Mouse (Mus musculus): Measurements from ENCODE around the gene L3hypdh. TPM values are rescaled to one million over a fixed set of nuclear protein-coding genes. Genes with fewer than 3 reads are reported as not detected.

Gene L3hypdh
- polyA plus RNA-seq (2012; rRNA removed): 11.4 and 12.2 TPM in 2 replicates

DNA sequence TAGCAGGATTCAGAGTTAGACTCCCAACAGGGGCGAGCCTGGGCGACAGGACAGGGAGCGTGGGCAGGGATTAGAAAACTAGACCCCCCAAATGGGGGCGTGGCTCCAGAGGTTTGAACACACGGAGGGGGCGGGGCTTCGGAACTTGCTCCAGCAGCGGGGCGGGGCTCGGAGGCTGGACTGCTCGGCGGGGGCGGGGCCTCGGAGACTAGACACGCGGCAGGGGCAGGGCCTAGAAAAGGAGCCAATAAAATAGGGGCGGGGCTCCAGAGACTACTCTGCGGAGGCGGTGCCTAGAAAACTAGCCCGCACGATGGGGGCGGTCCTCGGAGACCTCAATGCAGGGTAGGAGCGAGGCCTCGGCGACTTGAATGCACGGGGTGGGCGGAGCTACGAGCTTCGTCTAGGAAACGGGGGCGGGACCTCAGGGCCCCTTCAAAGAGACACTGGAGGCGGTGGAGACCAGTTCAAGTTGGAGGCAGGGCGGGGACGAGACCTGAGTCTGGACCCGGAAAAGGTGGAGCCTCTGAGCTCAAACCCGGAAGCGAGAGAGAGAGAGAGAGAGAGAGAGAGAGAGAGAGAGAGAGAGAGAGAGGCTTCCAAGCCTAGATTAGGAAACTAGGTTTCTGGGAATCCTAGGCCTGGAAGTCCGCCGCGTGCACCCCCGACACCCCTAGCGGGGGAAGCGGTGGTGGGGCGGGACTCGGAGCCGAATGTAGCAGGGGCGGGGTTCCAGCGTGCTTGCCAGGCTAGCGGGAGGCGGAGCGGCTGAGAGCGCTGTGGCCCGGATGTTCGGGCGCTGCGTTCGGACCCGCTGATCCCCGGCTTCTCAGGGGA is at the start of gene L3hypdh, which contains the start of gene Jkamp:
TSS of gene L3hypdh (minus strand) at position 111 of the 837 bp plus-strand sequence.
TSS of gene Jkamp (plus strand) at position 261 of the 837 bp plus-strand sequence.

DNA sequence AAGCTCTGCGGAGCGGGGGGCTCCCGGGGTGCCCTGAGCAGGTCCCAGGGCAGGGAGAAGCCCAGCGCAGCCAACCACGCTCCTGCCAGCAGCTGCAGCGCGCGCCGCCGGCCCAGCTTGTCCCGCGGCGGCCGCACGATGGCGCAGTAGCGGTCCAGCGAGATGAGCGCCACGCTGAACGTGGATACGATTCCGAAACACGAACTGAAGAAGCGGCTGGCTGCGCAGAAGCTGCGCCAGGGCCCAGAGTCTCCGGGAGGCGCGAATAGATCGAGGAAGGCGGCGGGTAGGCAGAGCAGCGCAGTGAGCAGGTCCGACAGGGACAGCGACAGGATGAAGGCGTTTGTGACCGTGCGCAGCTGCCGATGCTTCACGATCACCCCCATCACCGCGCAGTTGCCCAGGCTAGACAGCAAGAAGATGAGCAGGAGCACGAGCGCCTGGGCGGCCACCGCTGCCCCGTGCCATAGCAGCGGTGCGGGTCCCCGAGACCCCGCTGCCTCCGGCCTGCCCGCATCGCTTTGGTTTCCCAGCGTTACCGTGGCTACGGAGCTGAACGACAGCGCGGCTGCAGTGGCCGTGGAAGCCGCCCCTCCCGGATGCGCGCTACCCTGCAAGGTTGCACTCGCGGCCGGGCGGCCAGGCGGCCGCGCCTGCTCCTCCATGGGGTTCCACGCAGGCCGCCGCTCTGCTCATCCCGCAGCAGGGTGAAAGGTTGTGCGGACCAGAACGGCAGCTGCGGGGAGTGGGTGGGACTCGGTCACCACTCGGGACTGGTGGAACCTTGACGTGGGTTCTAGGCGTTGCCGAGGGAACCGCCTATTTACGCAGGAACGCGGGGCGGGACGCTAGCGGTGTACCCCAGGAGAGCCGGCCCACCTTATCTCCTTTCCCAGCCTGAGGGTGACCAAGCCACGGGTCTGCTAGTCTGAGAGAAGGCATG is 14.6 kb downstream of the L3hypdh start, which contains the start of gene Gpr135:
TSS of gene Gpr135 (minus strand) at position 799 of the 943 bp plus-strand sequence.

Other genes with a start within 250 kb of the L3hypdh start
- gene Gpr135, start 14.3 kb downstream of the L3hypdh start, polyA plus RNA-seq (2012; rRNA removed): 2.2 and 2.5 TPM in 2 replicates
- 35.7 and 43.7 TPM in 2 replicates for gene Jkamp, start 150 bp upstream of the L3hypdh start, polyA plus RNA-seq (2012; rRNA removed)
- not detected in 2 replicates for gene Ccdc175, start 99.6 kb upstream of the L3hypdh start, polyA plus RNA-seq (2012; rRNA removed)